Mouse (Mus musculus): ENCODE measurements at regions not wholly inside any gene's neighbourhood (a gene's known extent, or its start where the extent isn't known, plus 50 kb on each side); places are given as distances from the start of the nearest gene placed in this dataset.

- peak; percentile 65 for DNase-seq (ENCODE audit: low read depth)
Measured at GRCm38 (mm10) chr17:84028157-84028970, 159.4 kb downstream of the Zfp36l2 start.

- no peak for DNase-seq (ENCODE audit: low read depth)
Measured at GRCm38 (mm10) chr17:84027275-84027674, 160.5 kb downstream of the Zfp36l2 start.

- DNase-seq (ENCODE audit: low read depth) = peak; percentile 21
Measured at GRCm38 (mm10) chr17:84026110-84026509, 161.6 kb downstream of the Zfp36l2 start.

- no peak for DNase-seq (ENCODE audit: low read depth)
Measured at GRCm38 (mm10) chr17:84022358-84022757, 165.4 kb downstream of the Zfp36l2 start.

- DNase-seq (ENCODE audit: low read depth) = no peak
Measured at GRCm38 (mm10) chr17:84018817-84019216, 168.9 kb downstream of the Zfp36l2 start.

GRCm38 (mm10) chr17:84017891-84018290, 169.9 kb downstream of the Zfp36l2 start:
- no peak for DNase-seq (ENCODE audit: low read depth)

- DNase-seq (ENCODE audit: low read depth) = no peak
Measured at GRCm38 (mm10) chr17:84014287-84015039, 166.7 kb upstream of the Haao start.

- no peak for DNase-seq (ENCODE audit: low read depth)
Measured at GRCm38 (mm10) chr17:84010492-84011060, 162.8 kb upstream of the Haao start.

- DNase-seq (ENCODE audit: low read depth) = no peak
Measured at GRCm38 (mm10) chr17:84009966-84010365, 162.2 kb upstream of the Haao start.

- DNase-seq (ENCODE audit: low read depth) = no peak
Measured at GRCm38 (mm10) chr17:84009194-84009593, 161.4 kb upstream of the Haao start.

GRCm38 (mm10) chr17:84008682-84009052, 160.9 kb upstream of the Haao start:
- no peak for DNase-seq (ENCODE audit: low read depth)

- DNase-seq (ENCODE audit: low read depth) = no peak
Measured at GRCm38 (mm10) chr17:84008035-84008681, 160.4 kb upstream of the Haao start.

- DNase-seq (ENCODE audit: low read depth) = no peak
Measured at GRCm38 (mm10) chr17:84006748-84007147, 159.0 kb upstream of the Haao start.

GRCm38 (mm10) chr17:84004237-84004636, 156.5 kb upstream of the Haao start:
- peak; percentile 82 for DNase-seq (ENCODE audit: low read depth)

- DNase-seq (ENCODE audit: low read depth) = no peak
Measured at GRCm38 (mm10) chr17:84003489-84004234, 155.9 kb upstream of the Haao start.

- DNase-seq (ENCODE audit: low read depth) = no peak
Measured at GRCm38 (mm10) chr17:84002939-84003338, 155.2 kb upstream of the Haao start.

- no peak for DNase-seq (ENCODE audit: low read depth)
Measured at GRCm38 (mm10) chr17:84002327-84002726, 154.6 kb upstream of the Haao start.

GRCm38 (mm10) chr17:84000115-84000514, 152.4 kb upstream of the Haao start:
- DNase-seq (ENCODE audit: low read depth) = no peak

- no peak for DNase-seq (ENCODE audit: low read depth)
Measured at GRCm38 (mm10) chr17:83998972-83999545, 151.3 kb upstream of the Haao start.

- no peak for DNase-seq (ENCODE audit: low read depth)
Measured at GRCm38 (mm10) chr17:83998341-83998740, 150.6 kb upstream of the Haao start.

- peak; percentile 65 for DNase-seq (ENCODE audit: low read depth)
Measured at GRCm38 (mm10) chr17:83997778-83998177, 150.0 kb upstream of the Haao start.
